Mouse (Mus musculus) urinary bladder, postnatal 4 days (tissue): ENCODE measurements at regions not wholly inside any gene's neighbourhood (a gene's known extent, or its start where the extent isn't known, plus 50 kb on each side); places are given as distances from the start of the nearest gene placed in this dataset.

Source experiments
- DNase-seq, 2 experiments: peaks; one replicate each; pipeline ENCODE4 v3.0.0; 2021 to 2022; ENCODE audit warnings: low spot score in 2 of 2

DNA sequence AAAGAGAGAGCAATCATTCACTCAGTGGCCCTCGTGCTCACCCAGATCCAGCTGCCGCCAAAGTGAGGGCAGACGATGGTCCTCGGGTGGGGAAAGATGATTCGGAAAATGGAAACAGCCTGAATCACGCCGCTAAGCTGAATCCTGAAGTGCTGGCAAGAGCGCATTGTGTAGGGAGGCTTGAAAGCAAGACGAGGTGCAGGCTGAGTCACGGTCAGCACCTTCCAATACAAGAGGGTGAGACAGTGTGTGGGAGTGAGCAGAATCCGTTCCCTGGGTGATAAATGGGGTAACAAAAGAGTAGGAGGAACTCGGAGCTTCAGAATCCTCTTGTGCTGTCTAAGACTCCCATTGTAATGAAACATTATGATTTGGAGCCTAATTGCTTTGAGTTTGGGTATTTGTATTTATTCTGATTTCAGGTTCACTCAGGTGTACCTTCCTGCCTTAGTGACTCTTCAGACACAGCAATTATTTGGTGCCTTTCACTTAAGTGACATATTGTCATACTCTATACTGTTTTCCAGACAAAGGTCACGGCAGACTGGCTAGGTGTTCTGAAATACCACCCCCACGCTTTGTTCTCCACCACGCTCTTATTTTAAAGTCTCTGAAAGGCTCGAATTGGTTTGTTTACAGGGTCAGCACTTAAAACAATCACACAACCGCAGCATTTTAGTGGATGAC, 70.0 kb downstream of the Mbip start:
- no peak for DNase-seq

DNA sequence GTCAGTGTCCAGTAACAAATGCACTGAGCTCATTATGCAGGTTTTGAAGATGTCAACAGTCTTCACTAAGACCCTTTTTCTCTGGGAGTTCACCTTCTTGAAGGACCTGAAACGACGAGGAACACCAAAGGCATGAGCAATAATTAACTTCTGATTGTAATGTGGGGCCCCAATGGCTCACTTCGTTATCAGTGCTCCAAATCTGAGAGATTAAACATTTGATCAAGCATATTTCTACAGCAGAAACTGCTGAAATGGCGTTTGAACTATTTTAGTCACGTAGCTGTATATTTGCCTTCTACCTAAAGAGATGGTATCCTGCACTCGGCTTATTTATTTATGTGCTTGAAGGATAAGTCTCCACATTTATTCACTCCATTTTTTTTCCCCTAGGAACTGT, 80.6 kb downstream of the Mbip start:
- DNase-seq = no peak

DNA sequence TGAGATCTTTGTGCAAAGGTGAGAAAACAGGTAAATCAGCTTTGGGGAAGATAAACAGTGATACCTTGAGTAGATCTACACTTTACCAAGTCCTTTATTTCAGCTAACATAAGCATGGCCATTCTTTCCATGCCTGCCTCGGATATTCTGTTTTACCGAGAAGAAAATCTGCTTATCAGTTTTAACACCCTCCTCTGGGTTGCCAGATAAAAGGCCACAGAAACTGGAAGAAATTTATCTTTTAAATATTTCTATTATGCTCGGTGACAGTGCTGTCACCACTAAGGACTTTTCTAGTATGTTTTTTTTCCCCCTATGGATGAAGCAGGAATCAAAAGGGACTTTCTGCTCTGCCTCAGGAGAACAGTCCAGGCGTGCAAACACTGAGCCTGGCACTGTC, 84.2 kb downstream of the Mbip start:
- DNase-seq = no peak

DNA sequence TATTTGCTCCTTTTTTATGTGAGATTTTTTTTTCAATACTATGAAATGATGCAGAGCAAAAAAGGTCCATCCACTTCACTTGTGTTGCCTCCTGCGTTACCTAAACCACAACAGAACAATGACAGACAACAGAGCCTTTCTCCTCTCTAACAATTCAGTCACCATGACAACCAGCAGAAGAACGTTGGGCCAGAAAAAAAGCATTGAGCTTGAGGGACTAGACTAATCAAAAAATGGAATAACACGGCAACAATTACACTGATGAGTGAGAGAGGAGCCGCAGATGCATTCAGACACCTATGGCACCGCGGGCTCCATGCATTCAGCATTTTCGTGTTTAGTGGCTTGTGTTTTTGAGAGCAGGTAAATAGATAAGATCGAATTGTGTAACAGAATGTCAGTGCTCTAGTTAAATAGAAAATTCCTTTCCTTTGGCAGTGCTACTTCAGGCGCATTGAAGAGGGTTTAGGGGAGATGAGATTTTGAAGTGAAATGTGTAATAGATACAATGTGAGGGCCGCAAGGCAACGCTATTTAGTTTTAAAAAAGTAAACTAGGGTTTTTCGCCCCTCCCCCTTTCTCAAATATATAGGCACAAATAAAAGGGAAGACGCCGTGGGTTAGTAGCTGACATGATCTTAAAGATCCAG, 87.2 kb downstream of the Mbip start:
- DNase-seq = no peak

- DNase-seq = no peak
These were observed 89.3 kb downstream of the Mbip start for GRCm38 (mm10) chr12:56256243-56256881.

DNA sequence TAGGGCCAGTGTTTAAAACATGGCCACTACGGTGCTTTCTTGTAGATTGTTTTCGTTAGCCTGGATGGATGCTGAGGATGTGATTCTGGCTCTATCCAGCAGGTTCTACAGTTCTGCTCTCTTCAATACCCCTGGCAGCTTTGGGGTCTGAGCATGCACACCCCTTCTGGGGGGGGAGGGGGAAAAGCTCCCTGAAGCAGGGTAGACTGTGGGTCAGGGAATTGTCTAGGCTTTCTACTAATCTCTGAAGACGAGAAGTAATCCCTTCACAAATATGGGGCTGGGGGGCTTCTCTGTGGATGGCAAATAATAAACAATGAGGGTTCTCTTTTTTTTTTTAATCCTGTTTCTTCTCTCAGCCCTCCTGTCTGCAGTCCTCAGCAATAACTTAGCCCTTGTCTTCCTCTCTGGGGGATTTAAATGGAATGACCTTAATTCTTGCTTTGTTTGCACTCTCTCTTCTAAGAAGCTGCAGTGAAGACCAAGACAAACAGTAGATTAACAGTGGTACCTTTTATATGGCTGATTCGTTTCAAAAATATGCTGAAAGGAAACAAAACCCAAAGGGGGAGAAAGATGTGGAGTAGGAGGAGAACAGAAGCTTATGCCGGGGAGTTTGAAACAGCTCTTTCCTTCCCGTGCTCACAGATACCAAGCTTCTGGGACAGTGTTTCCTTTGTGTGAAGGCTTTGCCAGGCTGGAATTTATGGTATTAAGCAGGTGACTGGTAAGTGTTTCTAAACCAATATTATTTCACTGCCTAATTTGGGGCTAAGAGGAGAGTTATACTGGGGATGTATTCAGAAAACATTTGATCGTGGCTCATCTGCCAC, 92.9 kb downstream of the Mbip start:
- no peak for DNase-seq

GRCm38 (mm10) chr12:56250262-56250661, 95.4 kb downstream of the Mbip start:
- no peak for DNase-seq

GRCm38 (mm10) chr12:56246406-56246805, 99.3 kb downstream of the Mbip start:
- DNase-seq = no peak

DNA sequence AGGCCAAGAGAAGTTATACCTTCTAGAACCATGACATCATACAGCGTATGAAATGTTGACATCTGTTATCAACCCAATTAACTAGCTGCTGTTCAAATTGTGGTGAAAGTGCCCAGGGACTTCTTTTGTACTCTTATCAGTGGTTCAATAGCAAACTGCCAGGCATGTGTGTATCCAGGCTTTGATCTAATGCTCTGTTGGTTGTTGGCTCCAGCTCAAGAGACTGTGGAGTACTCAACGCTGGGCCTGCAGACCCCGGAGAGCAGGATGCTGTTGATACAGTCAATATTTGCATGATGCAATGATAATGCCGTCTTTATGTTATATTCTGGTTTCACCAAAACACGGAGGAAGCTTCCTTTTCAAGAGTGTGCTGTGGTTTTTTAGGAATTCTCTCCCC, 102.9 kb downstream of the Mbip start:
- DNase-seq = no peak

DNA sequence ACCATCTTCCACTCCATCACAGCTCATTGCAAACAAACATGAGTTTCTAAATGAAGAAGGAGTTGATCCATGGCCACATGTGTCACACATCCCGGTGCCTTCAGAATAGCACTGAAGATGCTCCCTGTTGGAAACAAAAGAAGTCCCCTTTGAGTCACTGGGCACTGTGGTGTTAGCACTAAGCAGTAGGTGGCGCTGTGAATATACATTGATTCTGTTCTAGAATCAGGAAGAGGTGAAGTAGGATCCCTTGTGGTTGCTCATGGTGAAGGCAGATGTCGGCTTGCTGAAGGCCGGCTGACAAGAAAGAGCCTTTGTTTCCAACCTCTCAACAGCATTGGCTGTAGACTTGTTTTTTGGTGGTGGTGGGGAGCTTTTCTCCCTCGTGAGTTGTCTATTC, 104.0 kb downstream of the Mbip start:
- no peak for DNase-seq

GRCm38 (mm10) chr12:56240206-56240605, 105.5 kb downstream of the Mbip start:
- no peak for DNase-seq

DNA sequence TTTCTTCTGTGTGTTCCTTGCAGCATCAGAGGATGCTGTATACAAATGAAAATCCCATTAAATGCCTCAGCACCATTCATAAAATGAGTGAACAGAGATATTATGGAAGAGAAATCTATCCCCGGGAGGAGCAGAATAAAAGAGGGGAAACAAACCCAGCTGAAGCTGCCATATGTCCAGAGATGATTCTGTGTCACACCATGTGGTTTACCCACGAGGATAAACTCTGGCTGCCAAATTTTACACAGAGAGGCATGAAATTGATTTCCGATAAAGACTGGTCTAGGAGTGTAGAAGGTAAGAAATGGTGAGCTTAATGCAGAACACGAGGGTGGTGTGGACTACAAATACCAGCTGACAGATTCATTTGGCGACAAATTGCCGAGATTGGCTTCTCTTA, 111.1 kb downstream of the Mbip start:
- no peak for DNase-seq

DNA sequence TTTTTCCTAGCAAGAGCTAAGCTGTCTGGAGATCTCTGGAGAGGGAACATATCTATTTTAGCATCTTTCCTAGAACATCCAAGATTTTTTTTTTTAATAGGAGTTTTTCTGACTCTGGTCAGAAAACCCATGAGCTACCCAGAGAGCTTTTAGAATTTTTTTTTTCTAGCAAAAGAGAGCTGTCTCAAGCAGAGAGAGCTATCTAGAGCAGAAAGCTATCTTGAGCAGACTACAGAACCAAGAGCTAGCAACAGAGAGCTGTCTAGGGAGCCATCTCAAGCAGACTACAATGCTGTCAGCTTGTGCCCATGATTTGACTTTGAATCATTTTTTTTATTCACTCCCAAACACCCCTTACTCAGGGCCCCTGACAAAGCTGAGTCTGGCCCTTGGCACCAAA, 112.5 kb downstream of the Mbip start:
- DNase-seq = no peak

DNA sequence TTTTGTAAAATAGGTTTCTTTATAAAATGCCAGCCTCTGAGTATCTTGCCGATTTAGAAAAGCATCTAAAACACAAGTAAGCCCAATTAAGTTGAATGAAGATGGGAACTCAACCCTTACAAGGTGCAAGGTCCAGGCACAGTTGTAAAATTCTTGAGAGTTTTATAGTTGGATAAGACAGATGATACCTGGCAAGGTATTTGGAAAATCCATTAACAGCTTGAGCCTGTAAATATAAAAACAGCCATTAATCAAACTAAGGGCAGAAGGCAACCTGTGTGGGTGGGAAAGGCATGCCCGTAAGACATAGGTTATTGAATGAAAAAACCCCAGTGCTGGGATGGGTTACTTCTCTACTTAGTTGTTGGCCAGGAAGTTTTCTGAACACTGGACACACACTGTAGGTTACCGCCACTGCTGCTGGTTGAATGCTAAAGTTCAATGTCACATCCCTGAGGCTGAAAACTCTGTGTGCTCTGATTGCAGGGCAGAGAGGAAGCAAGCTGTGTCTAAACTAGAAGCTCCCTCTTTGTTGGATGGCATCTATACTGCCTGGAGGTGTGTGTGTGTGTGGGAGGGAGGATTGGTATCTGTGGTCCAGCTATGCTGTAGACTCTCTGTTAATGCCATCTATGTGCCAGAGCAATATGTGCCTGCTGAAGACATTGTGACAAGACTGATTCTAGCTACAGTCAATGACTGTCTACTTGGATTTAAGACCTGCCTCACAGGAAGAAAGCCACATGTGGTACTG, 121.4 kb downstream of the Mbip start:
- no peak for DNase-seq

GRCm38 (mm10) chr12:56193524-56193923, 152.2 kb downstream of the Mbip start:
- no peak for DNase-seq

DNA sequence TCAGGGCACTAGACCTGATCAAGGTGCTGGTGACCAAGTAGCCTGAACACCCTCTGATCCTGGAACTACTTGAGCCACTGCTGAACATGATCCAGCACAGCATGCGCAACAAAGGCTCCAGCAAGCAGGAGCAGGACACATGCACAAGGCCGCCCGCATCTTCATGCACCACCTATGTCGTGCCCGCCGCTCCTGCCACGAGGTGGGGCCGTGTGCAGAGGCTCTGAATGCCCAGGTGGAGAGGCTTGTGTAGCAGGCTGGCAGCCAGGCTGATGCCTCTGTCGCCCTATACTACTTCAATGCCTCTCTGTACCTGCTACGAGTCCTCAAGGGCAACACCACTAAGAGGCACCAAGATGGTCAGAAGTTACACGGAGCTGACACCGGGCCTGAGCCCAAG, 156.1 kb downstream of the Mbip start:
- DNase-seq = no peak

DNA sequence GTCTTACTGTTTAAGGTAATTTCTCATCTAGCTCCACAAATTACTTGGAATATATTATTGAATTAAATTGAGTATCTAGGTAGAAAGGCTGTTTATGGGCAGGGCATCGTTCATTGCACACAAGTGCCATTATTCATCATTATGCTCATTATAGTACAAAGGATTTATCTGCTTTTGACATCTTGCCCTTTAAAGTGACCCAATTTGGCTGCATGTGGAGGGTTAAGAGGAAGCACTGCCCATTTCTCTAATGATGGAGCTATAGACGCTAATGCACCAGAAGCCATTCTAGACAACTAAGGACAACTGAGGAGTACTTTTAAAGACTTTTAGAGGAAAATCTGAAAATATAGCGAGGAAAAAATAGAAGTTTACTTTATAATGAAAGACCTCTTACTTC, 185.0 kb downstream of the Mbip start:
- DNase-seq = no peak

DNA sequence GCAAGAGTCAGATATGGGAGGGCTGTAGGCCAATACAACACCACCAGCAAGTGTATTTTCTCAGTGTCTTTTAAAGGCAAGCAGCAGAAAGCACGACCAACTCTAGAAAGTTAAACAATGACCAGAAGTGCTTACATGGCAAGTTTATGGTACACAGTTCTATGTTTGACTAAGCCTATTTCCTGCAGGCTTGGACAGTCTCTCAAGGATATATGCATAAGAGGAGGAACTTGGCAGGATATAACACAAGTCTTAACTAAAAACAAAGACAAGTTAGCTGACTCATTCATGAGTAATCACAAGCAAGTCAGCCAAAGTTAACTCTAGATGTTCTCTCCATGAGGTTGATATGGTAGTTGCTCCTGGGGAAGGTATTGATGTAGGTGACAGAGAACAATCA, 201.3 kb downstream of the Mbip start:
- DNase-seq = no peak

- DNase-seq = no peak
These were observed 201.9 kb downstream of the Mbip start for GRCm38 (mm10) chr12:56143789-56144188.

DNA sequence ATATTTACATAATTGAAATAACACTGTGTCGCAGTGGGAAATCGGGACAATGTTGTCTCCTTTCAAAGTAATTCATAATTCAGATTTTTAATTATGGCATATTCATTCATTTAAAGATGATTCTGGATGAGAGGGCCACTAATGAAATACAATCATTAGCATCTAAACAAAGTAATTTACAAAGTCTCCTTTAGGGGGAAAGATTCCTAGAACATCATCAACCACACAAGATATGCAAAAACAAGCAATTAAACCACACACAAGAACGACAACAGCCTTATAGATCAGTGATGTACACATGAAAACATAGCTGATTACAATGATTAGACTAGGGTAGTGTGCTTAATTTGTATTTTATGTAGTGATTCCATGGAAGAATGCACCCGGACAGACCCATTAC, 231.2 kb downstream of the Mbip start:
- no peak for DNase-seq

- DNase-seq = no peak
These were observed 245.3 kb downstream of the Brms1l start for GRCm38 (mm10) chr12:56081406-56081805.

- DNase-seq = no peak
These were observed 228.1 kb downstream of the Brms1l start for GRCm38 (mm10) chr12:56064183-56064582.
